Mouse (Mus musculus): ENCODE results near the gene Vmn2r47.
"Not testable (repeated sequence)": the region's sequence is repeated elsewhere in the genome, so short reads cannot be mapped to it uniquely, and the experiment has no call there.

The Vmn2r47 gene

DNA sequence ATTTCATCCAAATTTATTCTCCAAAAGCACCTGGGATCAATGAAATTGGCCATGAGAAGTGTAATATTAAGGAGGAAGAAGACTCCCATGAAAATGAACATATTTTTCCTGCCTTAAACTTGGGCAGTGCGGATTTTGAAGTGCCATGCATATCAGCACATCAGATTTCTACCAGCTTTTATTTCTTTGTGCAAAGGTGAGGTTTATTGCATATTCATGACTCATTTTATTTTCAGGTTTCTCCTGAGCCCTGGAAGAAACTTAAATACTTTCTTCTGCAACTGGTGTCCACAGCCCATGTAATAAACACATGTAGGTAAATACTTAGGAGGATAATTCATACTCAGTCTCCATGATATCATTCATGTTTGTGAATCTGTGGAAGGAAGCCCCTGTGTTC, at the start of gene Vmn2r47:
Gene Vmn2r47, minus strand, starts transcription at position 101 of the 400 bp plus-strand sequence.
- DNase-seq (ENCODE audit: low spot score in 2 of 2) = not testable (repeated sequence)

DNA sequence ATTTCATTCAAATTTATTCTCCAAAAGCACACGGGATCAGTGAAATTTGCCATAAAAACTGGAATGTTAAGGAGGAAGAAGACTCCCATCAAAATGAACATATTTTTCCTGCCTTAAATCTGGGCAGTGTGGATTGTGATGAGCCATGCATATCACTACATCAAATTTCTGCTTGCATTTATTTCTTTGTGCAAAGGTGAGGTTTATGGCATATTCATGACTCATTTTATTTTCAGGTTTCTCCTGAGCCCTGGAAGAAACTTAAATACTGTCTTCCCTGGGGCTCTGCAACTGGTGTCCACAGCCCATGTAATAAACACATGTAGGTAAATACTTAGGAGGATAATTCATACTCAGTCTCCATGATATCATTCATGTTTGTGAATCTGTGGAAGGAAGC, 70.7 kb downstream of the Vmn2r47 start, which contains the start of gene Vmn2r46:
Gene Vmn2r46, minus strand, starts transcription at position 101 of the 400 bp plus-strand sequence.
- not testable (repeated sequence) for DNase-seq (ENCODE audit: low spot score in 2 of 2)
